Mouse (Mus musculus): ENCODE data around the gene Rnf224. TPM values are rescaled to one million over a fixed set of nuclear protein-coding genes. Genes with fewer than 3 reads are reported as not detected.

The Rnf224 gene
- polyA plus RNA-seq, 1 experiment from 2014 or later: 0.58 TPM

DNA sequence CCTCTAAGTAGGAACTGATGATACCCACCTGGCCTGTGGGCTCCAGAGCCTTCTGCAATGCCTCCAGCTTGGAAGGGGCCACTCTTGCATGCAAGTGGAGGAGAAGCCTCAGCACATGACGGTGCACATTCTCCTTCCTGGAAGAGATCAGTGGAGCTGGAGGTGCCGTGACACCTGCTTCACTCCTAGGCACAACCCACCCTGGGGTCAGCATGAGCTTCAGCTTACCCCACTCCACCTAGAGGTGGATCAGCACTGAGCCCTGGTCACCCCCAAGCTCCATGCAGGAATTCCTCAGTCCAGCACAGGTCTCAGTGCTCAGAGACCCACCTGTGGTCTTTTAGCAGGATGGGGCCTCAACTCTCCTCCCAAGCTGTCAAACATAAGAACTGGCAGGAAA is 36.0 kb downstream of the Rnf224 start:
- H3K27ac ChIP-seq: no peak overlapping the region
- no peak overlapping the region for H3K4me2 ChIP-seq
- H3K4me3 ChIP-seq: no peak overlapping the region
- peaks cover 75% of the 10 kb centered on the region for H3K36me3 ChIP-seq
- no peaks in the 10 kb centered on the region for H3K9me3 ChIP-seq
- WGBS: 85% methylated on average over 2 of the region's 2 CpGs
- peaks cover 14% of the 10 kb centered on the region; the same call in 1 of the 2 replicates for H3K4me1 ChIP-seq
- no peak overlapping the region for H3K9ac ChIP-seq
- H3K27me3 ChIP-seq: peaks cover 12% of the 10 kb centered on the region
- ATAC-seq (ENCODE audit: insufficient number of reproducible peaks, low FRiP score, low TSS enrichment, low read depth): no peak

GRCm38 (mm10) chr2:25197946-25198345 is 38.6 kb downstream of the Rnf224 start:
- no peak overlapping the region for H3K9ac ChIP-seq
- no peak overlapping the region; the same call in 1 of the 2 replicates for H3K27ac ChIP-seq
- peaks cover 48% of the 10 kb centered on the region for H3K36me3 ChIP-seq

DNA sequence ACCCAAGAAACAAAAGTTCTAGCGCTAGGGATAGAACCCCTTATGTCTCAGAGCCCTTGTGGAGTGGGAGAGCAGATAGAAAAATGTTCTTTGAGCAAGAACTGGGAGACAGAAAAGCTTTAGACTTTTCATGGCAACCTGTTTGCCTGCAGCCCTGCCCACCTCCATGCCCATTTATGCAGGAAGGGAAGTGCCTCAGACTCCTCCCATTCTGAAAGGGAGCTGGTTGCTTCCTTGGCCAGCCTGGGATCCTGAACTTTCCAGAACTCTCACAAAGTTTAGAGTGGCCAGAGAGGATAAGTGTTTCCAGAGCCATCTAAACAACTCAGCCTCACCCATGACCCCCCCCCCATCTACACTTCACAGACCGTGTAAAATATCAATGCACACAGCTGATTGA is 39.4 kb downstream of the Rnf224 start:
- Histone ChIP-seq H3K27me3 (peaks cover 29% of the 10 kb centered on the region), H3K4me3 (no peak overlapping the region; the same call in 1 of the 2 replicates), H3K9me3 (no peaks in the 10 kb centered on the region), H3K4me1 (peaks cover 35% of the 10 kb centered on the region), H3K9ac (no peak overlapping the region), H3K27ac (peak overlapping the region; percentile 71; the same call in 1 of the 2 replicates), H3K4me2 (peak overlapping the region; percentile 41; the same call in 1 of the 2 replicates), H3K36me3 (peaks cover 40% of the 10 kb centered on the region)
- ATAC-seq (ENCODE audit: insufficient number of reproducible peaks, low FRiP score, low TSS enrichment, low read depth): no peak
- 36% methylated on average over 2 of the region's 2 CpGs for WGBS

More at GRCm38 (mm10) chr2:25197946-25198345, 38.6 kb downstream of the Rnf224 start:
- Histone ChIP-seq H3K4me3 (no peak overlapping the region), H3K9me3 (no peaks in the 10 kb centered on the region), H3K4me2 (no peak overlapping the region), H3K27me3 (peaks cover 29% of the 10 kb centered on the region), H3K4me1 (peaks cover 35% of the 10 kb centered on the region)
- no peak for ATAC-seq (ENCODE audit: insufficient number of reproducible peaks, low FRiP score, low TSS enrichment, low read depth)

DNA sequence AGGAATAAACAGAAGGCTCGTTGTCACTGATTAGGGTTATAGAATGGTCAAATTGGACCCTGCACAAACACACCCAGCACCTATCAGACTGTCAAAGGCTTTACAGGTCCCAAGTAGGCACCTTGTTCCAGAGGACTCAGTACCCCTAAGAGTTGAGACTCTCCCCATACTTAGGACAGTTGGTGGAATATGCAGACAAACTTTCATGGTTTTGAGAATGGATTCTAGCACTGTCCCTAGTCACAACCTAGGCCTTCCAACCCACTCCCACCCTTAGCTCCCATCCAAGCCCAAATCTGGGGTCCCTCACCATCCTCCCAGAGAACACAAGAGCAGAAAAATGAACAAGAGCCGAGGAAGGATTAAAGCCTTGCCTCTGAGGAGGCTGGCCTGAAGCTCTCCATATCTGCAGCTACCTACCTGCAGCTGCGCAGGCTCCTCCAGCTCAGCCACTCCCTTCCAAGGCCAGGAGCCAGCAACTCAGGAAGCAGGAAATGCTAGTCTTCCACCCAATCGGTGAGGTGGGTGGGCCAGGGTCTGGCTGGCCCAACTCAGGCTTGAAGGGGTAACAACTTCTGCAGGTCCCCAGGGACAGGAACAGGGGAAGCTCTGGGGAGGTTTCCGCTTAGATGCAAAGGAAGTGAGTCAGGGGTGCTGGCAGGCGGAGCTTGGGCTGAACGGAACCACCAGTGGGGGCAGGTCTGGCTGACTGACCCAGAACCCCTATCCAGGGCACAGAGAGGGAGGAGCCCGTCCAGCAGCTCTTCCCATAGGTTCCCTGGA is 40.2 kb downstream of the Rnf224 start, which contains the start of gene Tor4a:
Tor4a (minus strand) TSS at position 715 of the 783 bp plus-strand sequence.
- WGBS: 5% methylated on average over 8 of the region's 8 CpGs
- H3K4me3 ChIP-seq: peak within 1 kb of the TSS; percentile 32
- peaks cover 29% of the 10 kb centered on the region for H3K27me3 ChIP-seq
- no peak for ATAC-seq (ENCODE audit: insufficient number of reproducible peaks, low FRiP score, low TSS enrichment, low read depth)
- H3K4me2 ChIP-seq: peak within 1 kb of the TSS; percentile 41
- H3K9ac ChIP-seq: 0 out of 2 replicates have a peak within 1 kb of the TSS, but pooled peaks have one; percentile 14
- peak within 1 kb of the TSS; percentile 71 for H3K27ac ChIP-seq
- peaks cover 32% of the 10 kb centered on the region for H3K36me3 ChIP-seq
- peaks cover 35% of the 10 kb centered on the region for H3K4me1 ChIP-seq
- no peaks in the 10 kb centered on the region for H3K9me3 ChIP-seq

GRCm38 (mm10) chr2:25195211-25196156 is 41.1 kb downstream of the Rnf224 start:
- Histone ChIP-seq H3K9me3 (no peaks in the 10 kb centered on the region), H3K4me3 (peak overlapping the region; percentile 32), H3K27me3 (peaks cover 29% of the 10 kb centered on the region), H3K27ac (peak overlapping the region; percentile 71; the same call in 1 of the 2 replicates), H3K4me2 (peak overlapping the region; percentile 41), H3K36me3 (peaks cover 23% of the 10 kb centered on the region), H3K9ac (no peak overlapping the region), H3K4me1 (peaks cover 35% of the 10 kb centered on the region)
- no peak for ATAC-seq (ENCODE audit: insufficient number of reproducible peaks, low FRiP score, low TSS enrichment, low read depth)
- WGBS: 22% methylated on average over 55 of the region's 55 CpGs

DNA sequence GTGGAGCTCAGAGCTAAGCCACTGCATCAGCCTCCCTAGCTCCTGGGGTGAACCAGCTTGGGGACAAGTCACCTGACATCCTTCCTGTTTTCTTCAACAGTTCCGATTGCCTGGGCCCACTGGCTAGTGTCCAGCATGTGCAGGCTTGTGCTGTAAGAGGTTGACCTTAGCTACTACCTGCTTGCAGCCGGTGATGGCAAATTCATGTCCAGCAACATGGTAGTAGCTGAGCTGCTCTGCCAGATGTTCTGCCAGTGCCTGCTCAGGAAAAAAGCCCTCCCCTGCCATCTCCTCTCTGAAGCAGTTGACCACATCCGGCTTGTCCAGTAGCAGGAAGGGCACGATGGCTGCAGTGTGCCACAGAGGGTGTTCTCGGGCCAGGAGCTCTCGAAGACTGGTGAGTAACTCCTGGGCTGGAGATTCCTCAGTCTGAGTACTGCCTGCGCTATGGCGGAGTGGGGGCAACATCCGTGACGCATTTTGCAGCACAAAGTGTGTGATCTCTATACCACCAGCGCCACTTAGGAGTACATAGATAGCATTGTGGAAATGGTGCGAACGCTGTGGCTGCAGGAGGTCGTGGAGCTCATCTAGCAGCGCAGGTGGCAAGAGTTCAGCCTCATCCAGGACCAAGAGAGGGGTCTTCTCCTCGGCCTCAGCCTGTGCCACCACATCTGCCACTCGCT is 42.0 kb downstream of the Rnf224 start:
- H3K9me3 ChIP-seq: no peaks in the 10 kb centered on the region
- H3K9ac ChIP-seq: no peak overlapping the region
- H3K27me3 ChIP-seq: peaks cover 29% of the 10 kb centered on the region
- WGBS: 82% methylated on average over 17 of the region's 17 CpGs
- H3K36me3 ChIP-seq: peaks cover 15% of the 10 kb centered on the region
- no peak for ATAC-seq (ENCODE audit: insufficient number of reproducible peaks, low FRiP score, low TSS enrichment, low read depth)
- H3K4me3 ChIP-seq: peak overlapping the region; percentile 32
- peak overlapping the region; percentile 41; the same call in 1 of the 2 replicates for H3K4me2 ChIP-seq
- H3K4me1 ChIP-seq: peaks cover 35% of the 10 kb centered on the region
- no peak overlapping the region for H3K27ac ChIP-seq

- no peak for ATAC-seq (ENCODE audit: insufficient number of reproducible peaks, low FRiP score, low TSS enrichment, low read depth)
- Histone ChIP-seq H3K4me2 (0 out of 2 replicates have a peak overlapping the region, but pooled peaks have one; percentile 15), H3K9me3 (no peaks in the 10 kb centered on the region), H3K27me3 (peaks cover 29% of the 10 kb centered on the region), H3K27ac (peak overlapping the region; percentile 47; the same call in 1 of the 2 replicates), H3K36me3 (peaks cover 10% of the 10 kb centered on the region; the same call in 1 of the 2 replicates), H3K4me3 (no peak overlapping the region), H3K4me1 (peaks cover 35% of the 10 kb centered on the region), H3K9ac (no peak overlapping the region)
- 66% methylated on average over 5 of the region's 5 CpGs for WGBS
Measured at GRCm38 (mm10) chr2:25194006-25194405, 42.6 kb downstream of the Rnf224 start.

GRCm38 (mm10) chr2:25193330-25193770 is 43.2 kb downstream of the Rnf224 start:
- H3K9ac ChIP-seq: no peak overlapping the region; the same call in 1 of the 2 replicates

GRCm38 (mm10) chr2:25187841-25188240 is 48.7 kb downstream of the Rnf224 start:
- H3K9me3 ChIP-seq: no peaks in the 10 kb centered on the region
- no peaks in the 10 kb centered on the region for H3K36me3 ChIP-seq
- peaks cover 32% of the 10 kb centered on the region for H3K27me3 ChIP-seq
- peaks cover 10% of the 10 kb centered on the region for H3K4me1 ChIP-seq
- H3K27ac ChIP-seq: no peak overlapping the region
- ATAC-seq (ENCODE audit: insufficient number of reproducible peaks, low FRiP score, low TSS enrichment, low read depth): no peak
- 81% methylated on average over 6 of the region's 6 CpGs for WGBS
- no peak overlapping the region for H3K9ac ChIP-seq
- H3K4me2 ChIP-seq: no peak overlapping the region
- H3K4me3 ChIP-seq: no peak overlapping the region

More at GRCm38 (mm10) chr2:25193330-25193770, 43.2 kb downstream of the Rnf224 start:
- peaks cover 35% of the 10 kb centered on the region for H3K4me1 ChIP-seq
- H3K4me3 ChIP-seq: no peak overlapping the region
- H3K36me3 ChIP-seq: peaks cover 3% of the 10 kb centered on the region; the same call in 1 of the 2 replicates
- peak overlapping the region; percentile 29; the same call in 1 of the 2 replicates for H3K4me2 ChIP-seq
- no peaks in the 10 kb centered on the region for H3K9me3 ChIP-seq
- peak; percentile 49; the same call in 1 of the 2 replicates for ATAC-seq (ENCODE audit: insufficient number of reproducible peaks, low FRiP score, low TSS enrichment, low read depth)
- H3K27ac ChIP-seq: peak overlapping the region; percentile 47; the same call in 1 of the 2 replicates
- WGBS: under 1% methylated on average over 6 of the region's 6 CpGs
- H3K27me3 ChIP-seq: peaks cover 29% of the 10 kb centered on the region

DNA sequence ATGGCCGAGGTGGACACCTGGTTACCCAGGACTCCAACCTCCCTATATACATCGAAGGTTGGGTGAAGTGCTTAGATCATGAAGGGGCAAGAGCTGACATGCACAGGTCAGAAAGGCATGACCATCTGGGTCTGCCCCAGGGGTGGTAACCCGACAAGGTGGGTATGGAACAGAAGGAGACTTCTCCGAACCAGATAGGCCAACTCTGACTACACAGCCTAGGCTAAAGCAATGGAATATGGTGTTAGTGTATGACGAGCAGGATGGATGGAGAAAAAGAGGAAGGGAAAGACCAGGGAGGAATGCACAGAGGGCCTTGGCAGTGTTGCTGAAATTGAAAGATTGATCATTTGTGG is 50.0 kb downstream of the Rnf224 start:
- Histone ChIP-seq H3K4me3 (peak overlapping the region; percentile 48; the same call in 1 of the 2 replicates), H3K4me1 (peaks cover 15% of the 10 kb centered on the region), H3K9me3 (no peaks in the 10 kb centered on the region), H3K27ac (no peak overlapping the region), H3K4me2 (peak overlapping the region; percentile 93), H3K27me3 (peaks cover 43% of the 10 kb centered on the region), H3K36me3 (no peaks in the 10 kb centered on the region), H3K9ac (peak overlapping the region; percentile 39; the same call in 1 of the 2 replicates)
- 30% methylated on average over 5 of the region's 5 CpGs for WGBS
- no peak for ATAC-seq (ENCODE audit: insufficient number of reproducible peaks, low FRiP score, low TSS enrichment, low read depth)
